Mouse (Mus musculus): ENCODE results near the gene Gclc. TPM values are rescaled to one million over a fixed set of nuclear protein-coding genes. Genes with fewer than 3 reads are reported as not detected.

Gene Gclc
- polyA plus RNA-seq, 1 experiment from 2014 or later: 12.3 TPM

- no peaks in the 10 kb centered on the region for H3K9me3 ChIP-seq (replicated peaks; ENCODE audit: control insufficient read depth, low read length)
- H3K4me3 ChIP-seq (ENCODE audit: low read depth, low read length): no peak overlapping the region
- H3K27me3 ChIP-seq (ENCODE audit: control insufficient read depth, insufficient read depth, low read length): no peaks in the 10 kb centered on the region
- H3K4me1 ChIP-seq (ENCODE audit: control insufficient read depth, insufficient read depth, low read length): no peaks in the 10 kb centered on the region; the same call in 1 of the 2 replicates
- no peak for ATAC-seq (replicated peaks; ENCODE audit: insufficient number of reproducible peaks, low FRiP score, low TSS enrichment)
- no peaks in the 10 kb centered on the region for H3K36me3 ChIP-seq (ENCODE audit: control insufficient read depth, insufficient read depth, low read length)
- no peak overlapping the region for H3K9ac ChIP-seq (ENCODE audit: low read depth, low read length)
- no peak overlapping the region for H3K4me2 ChIP-seq
- no peak overlapping the region for H3K27ac ChIP-seq (ENCODE audit: low read depth, low read length)
- 79% methylated on average over 1 of the region's 1 CpGs for WGBS (ENCODE audit: insufficient replicate concordance)
Observed at GRCm38 (mm10) chr9:77716009-77716408, 38.3 kb upstream of the Gclc start.

GRCm38 (mm10) chr9:77717831-77718435 is 36.4 kb upstream of the Gclc start:
- no peak for ATAC-seq (replicated peaks; ENCODE audit: insufficient number of reproducible peaks, low FRiP score, low TSS enrichment)
- Histone ChIP-seq H3K27me3 (ENCODE audit: control insufficient read depth, insufficient read depth, low read length) (no peaks in the 10 kb centered on the region), H3K9ac (ENCODE audit: low read depth, low read length) (no peak overlapping the region), H3K4me2 (no peak overlapping the region), H3K4me1 (ENCODE audit: control insufficient read depth, insufficient read depth, low read length) (no peaks in the 10 kb centered on the region; the same call in 1 of the 2 replicates), H3K9me3 (replicated peaks; ENCODE audit: control insufficient read depth, low read length) (no peaks in the 10 kb centered on the region), H3K27ac (ENCODE audit: low read depth, low read length) (no peak overlapping the region), H3K36me3 (ENCODE audit: control insufficient read depth, insufficient read depth, low read length) (no peaks in the 10 kb centered on the region), H3K4me3 (ENCODE audit: low read depth, low read length) (no peak overlapping the region)
- WGBS (ENCODE audit: insufficient replicate concordance): 46% methylated on average over 5 of the region's 5 CpGs

- ATAC-seq (replicated peaks; ENCODE audit: insufficient number of reproducible peaks, low FRiP score, low TSS enrichment): no peak
- 84% methylated on average over 8 of the region's 8 CpGs for WGBS (ENCODE audit: insufficient replicate concordance)
- no peak overlapping the region for H3K9ac ChIP-seq (ENCODE audit: low read depth, low read length)
Observed at GRCm38 (mm10) chr9:77718816-77719411, 35.4 kb upstream of the Gclc start.

GRCm38 (mm10) chr9:77719675-77720074 is 34.7 kb upstream of the Gclc start:
- Histone ChIP-seq H3K27ac (ENCODE audit: low read depth, low read length) (no peak overlapping the region), H3K4me1 (ENCODE audit: control insufficient read depth, insufficient read depth, low read length) (no peaks in the 10 kb centered on the region), H3K4me2 (no peak overlapping the region), H3K4me3 (ENCODE audit: low read depth, low read length) (no peak overlapping the region), H3K9me3 (replicated peaks; ENCODE audit: control insufficient read depth, low read length) (no peaks in the 10 kb centered on the region), H3K9ac (ENCODE audit: low read depth, low read length) (no peak overlapping the region), H3K36me3 (ENCODE audit: control insufficient read depth, insufficient read depth, low read length) (no peaks in the 10 kb centered on the region), H3K27me3 (ENCODE audit: control insufficient read depth, insufficient read depth, low read length) (no peaks in the 10 kb centered on the region)
- WGBS (ENCODE audit: insufficient replicate concordance): 88% methylated on average over 1 of the region's 1 CpGs
- no peak for ATAC-seq (replicated peaks; ENCODE audit: insufficient number of reproducible peaks, low FRiP score, low TSS enrichment)

More at GRCm38 (mm10) chr9:77718816-77719411, 35.4 kb upstream of the Gclc start:
- no peak overlapping the region for H3K4me3 ChIP-seq (ENCODE audit: low read depth, low read length)
- no peaks in the 10 kb centered on the region for H3K9me3 ChIP-seq (replicated peaks; ENCODE audit: control insufficient read depth, low read length)
- H3K4me2 ChIP-seq: no peak overlapping the region
- no peaks in the 10 kb centered on the region for H3K36me3 ChIP-seq (ENCODE audit: control insufficient read depth, insufficient read depth, low read length)
- H3K4me1 ChIP-seq (ENCODE audit: control insufficient read depth, insufficient read depth, low read length): no peaks in the 10 kb centered on the region
- no peak overlapping the region for H3K27ac ChIP-seq (ENCODE audit: low read depth, low read length)
- no peaks in the 10 kb centered on the region for H3K27me3 ChIP-seq (ENCODE audit: control insufficient read depth, insufficient read depth, low read length)

GRCm38 (mm10) chr9:77722381-77722780 is 32.0 kb upstream of the Gclc start:
- ATAC-seq (replicated peaks; ENCODE audit: insufficient number of reproducible peaks, low FRiP score, low TSS enrichment): no peak
- no peaks in the 10 kb centered on the region for H3K9me3 ChIP-seq (replicated peaks; ENCODE audit: control insufficient read depth, low read length)
- H3K27me3 ChIP-seq (ENCODE audit: control insufficient read depth, insufficient read depth, low read length): no peaks in the 10 kb centered on the region
- no peaks in the 10 kb centered on the region for H3K36me3 ChIP-seq (ENCODE audit: control insufficient read depth, insufficient read depth, low read length)
- no peak overlapping the region for H3K4me3 ChIP-seq (ENCODE audit: low read depth, low read length)
- H3K27ac ChIP-seq (ENCODE audit: low read depth, low read length): no peak overlapping the region
- no peaks in the 10 kb centered on the region for H3K4me1 ChIP-seq (ENCODE audit: control insufficient read depth, insufficient read depth, low read length)
- H3K4me2 ChIP-seq: no peak overlapping the region
- WGBS (ENCODE audit: insufficient replicate concordance): 91% methylated on average over 1 of the region's 1 CpGs
- H3K9ac ChIP-seq (ENCODE audit: low read depth, low read length): no peak overlapping the region

GRCm38 (mm10) chr9:77724216-77724615 is 30.1 kb upstream of the Gclc start:
- 76% methylated on average over 6 of the region's 6 CpGs for WGBS (ENCODE audit: insufficient replicate concordance)
- Histone ChIP-seq H3K27ac (ENCODE audit: low read depth, low read length) (no peak overlapping the region), H3K27me3 (ENCODE audit: control insufficient read depth, insufficient read depth, low read length) (no peaks in the 10 kb centered on the region), H3K4me2 (no peak overlapping the region), H3K36me3 (ENCODE audit: control insufficient read depth, insufficient read depth, low read length) (no peaks in the 10 kb centered on the region), H3K9ac (ENCODE audit: low read depth, low read length) (no peak overlapping the region), H3K9me3 (replicated peaks; ENCODE audit: control insufficient read depth, low read length) (no peaks in the 10 kb centered on the region), H3K4me1 (ENCODE audit: control insufficient read depth, insufficient read depth, low read length) (no peaks in the 10 kb centered on the region), H3K4me3 (ENCODE audit: low read depth, low read length) (no peak overlapping the region)
- no peak for ATAC-seq (replicated peaks; ENCODE audit: insufficient number of reproducible peaks, low FRiP score, low TSS enrichment)

- 84% methylated on average over 8 of the region's 8 CpGs for WGBS (ENCODE audit: insufficient replicate concordance)
- H3K4me1 ChIP-seq (ENCODE audit: control insufficient read depth, insufficient read depth, low read length): no peaks in the 10 kb centered on the region
Observed at GRCm38 (mm10) chr9:77725448-77725847, 28.9 kb upstream of the Gclc start.

GRCm38 (mm10) chr9:77726018-77726684 is 28.2 kb upstream of the Gclc start:
- Histone ChIP-seq H3K4me1 (ENCODE audit: control insufficient read depth, insufficient read depth, low read length) (no peaks in the 10 kb centered on the region), H3K4me2 (no peak overlapping the region), H3K27me3 (ENCODE audit: control insufficient read depth, insufficient read depth, low read length) (no peaks in the 10 kb centered on the region), H3K4me3 (ENCODE audit: low read depth, low read length) (no peak overlapping the region), H3K36me3 (ENCODE audit: control insufficient read depth, insufficient read depth, low read length) (no peaks in the 10 kb centered on the region), H3K9ac (ENCODE audit: low read depth, low read length) (no peak overlapping the region), H3K9me3 (replicated peaks; ENCODE audit: control insufficient read depth, low read length) (no peaks in the 10 kb centered on the region), H3K27ac (ENCODE audit: low read depth, low read length) (no peak overlapping the region)
- 78% methylated on average over 6 of the region's 6 CpGs for WGBS (ENCODE audit: insufficient replicate concordance)
- ATAC-seq (replicated peaks; ENCODE audit: insufficient number of reproducible peaks, low FRiP score, low TSS enrichment): no peak

More at GRCm38 (mm10) chr9:77725448-77725847, 28.9 kb upstream of the Gclc start:
- no peak for ATAC-seq (replicated peaks; ENCODE audit: insufficient number of reproducible peaks, low FRiP score, low TSS enrichment)
- Histone ChIP-seq H3K4me2 (no peak overlapping the region), H3K27me3 (ENCODE audit: control insufficient read depth, insufficient read depth, low read length) (no peaks in the 10 kb centered on the region), H3K9ac (ENCODE audit: low read depth, low read length) (no peak overlapping the region), H3K4me3 (ENCODE audit: low read depth, low read length) (no peak overlapping the region), H3K9me3 (replicated peaks; ENCODE audit: control insufficient read depth, low read length) (no peaks in the 10 kb centered on the region), H3K36me3 (ENCODE audit: control insufficient read depth, insufficient read depth, low read length) (no peaks in the 10 kb centered on the region), H3K27ac (ENCODE audit: low read depth, low read length) (no peak overlapping the region)
